Mouse (Mus musculus) liver (tissue): ENCODE data around the gene Inava.
A peak's percentile ranks its signal among the peaks of the same experiment; 100 is the strongest.

Experiments used
- DNase-seq: peaks from one replicate; pipeline ENCODE4 v3.0.0-alpha.2; 2020; ENCODE audit warnings: mixed read lengths

The Inava gene

DNA sequence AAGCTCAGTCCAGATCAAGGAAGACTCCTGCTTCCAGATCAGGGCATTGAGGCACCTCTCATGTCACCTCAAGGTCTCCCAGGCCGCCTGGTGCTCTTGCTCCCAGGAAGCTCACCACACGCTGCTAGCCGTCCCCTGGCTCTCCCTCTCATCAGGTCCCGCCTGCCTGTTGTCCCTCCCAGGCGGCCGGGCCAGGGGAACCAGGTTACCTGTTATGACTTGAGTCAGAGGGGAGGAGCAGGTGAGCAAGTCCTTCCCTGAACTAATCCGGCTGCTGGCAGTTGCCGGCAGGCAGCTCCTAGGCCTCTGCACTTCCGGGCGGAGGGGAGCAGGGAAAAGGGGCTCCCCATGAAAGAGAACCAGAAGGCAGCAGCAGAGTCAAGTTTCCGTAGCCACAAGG, 3.9 kb downstream of the Inava start:
- no peak for DNase-seq

DNA sequence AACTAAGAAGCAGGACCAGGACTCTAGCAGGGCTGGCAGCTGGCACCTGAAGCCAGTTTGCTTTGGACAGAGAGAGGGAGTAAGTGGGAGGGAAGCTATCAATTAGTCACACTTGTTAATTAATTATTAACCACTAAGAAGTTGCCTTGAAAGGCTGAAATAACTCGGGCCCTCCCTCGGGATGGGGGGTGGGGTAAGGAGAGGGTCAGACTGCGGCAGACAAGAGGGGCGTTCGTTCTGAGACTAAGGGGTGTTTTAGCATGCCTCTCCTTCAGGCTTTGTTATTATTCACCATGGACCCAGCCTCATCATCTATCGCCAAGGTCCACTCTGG, 5.1 kb downstream of the Inava start:
- no peak for DNase-seq

DNA sequence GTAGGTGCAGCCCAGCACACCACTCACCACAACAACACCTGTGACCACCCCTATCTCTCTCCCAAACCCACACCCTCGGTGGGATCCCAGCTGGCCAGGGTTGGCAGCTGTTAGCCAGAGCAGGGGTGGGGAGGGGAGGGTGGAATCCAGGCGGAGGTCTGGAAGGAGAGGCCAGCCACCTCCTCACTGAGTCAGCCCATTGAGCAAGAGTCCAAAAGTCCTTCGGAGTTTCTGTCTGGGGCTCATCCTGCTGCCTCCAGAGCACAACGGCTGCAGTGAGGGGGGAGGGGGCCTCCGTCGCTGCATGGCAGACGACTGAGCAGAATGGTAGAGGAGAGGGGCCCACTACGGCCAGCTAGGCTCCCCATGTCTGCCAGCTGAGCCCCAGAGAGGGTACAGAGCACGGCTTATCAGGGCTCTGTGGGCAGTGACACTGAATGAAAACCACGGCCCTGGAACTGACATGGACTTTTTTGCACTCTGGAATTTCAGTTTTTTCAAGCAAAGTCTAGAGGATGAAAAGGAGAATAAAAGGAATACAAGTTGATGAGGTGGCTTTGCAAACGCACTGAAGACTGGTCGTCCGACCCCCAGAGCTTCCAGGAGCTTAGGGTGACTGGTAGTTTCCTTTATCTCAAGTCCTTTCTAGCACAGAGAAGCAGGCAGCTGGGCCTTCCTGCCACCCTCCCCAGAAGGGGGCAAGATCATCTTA, 5.6 kb downstream of the Inava start:
- DNase-seq, result peak; percentile 47

DNA sequence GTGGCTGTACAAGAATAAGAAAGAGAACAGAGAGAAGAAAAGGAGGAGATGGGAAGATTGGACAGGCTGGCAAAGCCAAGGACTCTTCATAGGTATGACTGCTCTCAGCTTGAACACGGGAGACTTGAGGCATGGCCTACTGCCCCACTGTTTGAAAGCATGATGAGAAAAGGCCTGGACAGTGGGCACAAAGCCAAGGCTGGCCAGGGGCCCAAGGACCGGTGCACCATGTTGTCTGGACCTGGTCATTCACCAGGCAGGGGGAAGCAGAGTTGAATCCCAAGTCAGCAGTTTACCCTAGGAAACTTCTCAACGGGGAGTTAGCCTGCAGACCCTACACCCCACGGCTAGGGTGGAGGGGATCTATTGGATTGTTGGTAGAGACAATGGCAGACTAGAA, 6.2 kb downstream of the Inava start:
- DNase-seq, result no peak

DNA sequence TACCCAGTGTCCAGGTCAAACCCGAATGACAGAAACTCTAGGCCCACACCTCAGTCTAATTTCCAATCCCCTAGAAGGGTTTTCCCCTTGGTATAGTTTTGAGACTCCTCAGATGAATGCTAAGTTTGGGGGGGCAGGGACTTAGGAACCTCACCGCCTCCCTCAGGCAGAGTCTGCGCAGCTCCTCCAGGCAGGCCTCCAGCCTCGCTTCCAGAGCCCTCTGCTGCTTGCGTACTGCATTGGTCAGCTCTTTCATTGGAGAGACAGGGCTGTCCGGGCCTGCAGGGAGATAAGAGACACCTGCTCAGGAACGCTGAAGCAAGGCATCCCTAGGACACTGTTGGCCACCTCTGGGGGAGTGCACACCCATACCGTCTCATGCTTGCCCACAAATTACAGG, 7.4 kb downstream of the Inava start:
- DNase-seq, result no peak

DNA sequence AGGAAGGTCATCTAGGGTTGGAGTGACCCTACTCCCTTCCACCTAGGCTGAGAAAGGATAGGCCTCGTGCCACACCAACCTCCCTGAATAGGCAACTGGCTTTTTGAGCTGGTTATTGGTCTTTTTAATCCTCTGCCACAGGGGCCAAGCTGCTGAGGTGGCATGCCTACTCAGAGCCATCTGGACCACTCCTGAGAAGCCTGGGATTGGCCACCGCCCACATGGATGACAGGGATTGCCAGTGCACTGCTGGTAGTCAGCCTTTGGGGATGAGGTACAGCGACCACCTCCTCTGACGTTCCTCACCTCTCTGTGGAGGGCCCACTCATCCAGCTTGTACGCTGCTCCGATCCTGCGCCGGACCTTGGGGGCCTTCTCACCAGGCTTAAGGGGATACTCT, 8.2 kb downstream of the Inava start:
- DNase-seq, result no peak

DNA sequence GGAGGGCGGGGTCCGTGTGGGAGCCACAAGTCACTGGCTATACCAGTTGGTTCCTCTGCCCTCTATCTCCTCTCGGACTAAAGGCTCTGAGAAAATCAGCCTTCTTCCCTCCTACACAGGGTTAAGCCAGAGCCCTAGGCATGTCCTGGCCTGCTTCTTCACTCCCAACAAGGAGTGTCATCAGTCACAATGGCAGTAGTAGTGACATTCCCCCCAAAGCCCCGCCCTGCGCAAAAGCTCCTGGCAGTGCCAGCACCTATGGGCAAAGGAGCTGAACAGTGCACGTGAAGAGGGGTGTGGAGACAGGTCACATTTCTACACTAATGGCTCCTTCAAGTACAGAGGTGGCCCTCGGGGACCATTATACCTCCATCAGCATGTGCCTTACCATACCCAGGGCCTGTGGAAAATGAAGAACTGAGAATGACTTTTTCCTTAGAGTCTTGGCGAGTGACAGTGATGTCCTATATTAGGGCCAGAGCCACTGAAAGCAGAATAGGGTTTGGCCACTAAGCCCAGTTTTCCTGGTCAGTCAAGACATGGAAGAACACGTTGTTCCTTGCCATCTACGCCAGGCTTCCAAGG, 10.2 kb downstream of the Inava start:
- DNase-seq, result no peak

DNA sequence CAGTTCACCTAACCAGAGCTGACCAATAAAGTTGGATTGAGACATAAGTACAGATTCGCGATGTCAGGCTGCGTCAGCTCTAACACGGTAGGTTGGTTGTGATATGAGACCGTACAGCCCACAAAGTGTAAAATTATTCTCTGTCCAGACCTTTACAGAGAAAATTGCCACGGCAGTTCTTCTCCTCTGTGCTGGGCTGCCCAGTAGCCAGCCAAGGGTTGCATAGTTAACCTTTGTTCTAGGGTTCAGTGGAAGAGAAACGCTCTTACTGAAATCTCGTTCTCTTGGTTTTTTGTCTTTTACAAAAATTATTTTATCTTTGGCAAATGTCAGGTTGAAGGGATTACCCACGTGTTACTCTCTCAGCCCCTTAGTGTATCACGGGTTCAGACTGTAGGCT, 11.7 kb downstream of the Inava start:
- DNase-seq, result no peak

DNA sequence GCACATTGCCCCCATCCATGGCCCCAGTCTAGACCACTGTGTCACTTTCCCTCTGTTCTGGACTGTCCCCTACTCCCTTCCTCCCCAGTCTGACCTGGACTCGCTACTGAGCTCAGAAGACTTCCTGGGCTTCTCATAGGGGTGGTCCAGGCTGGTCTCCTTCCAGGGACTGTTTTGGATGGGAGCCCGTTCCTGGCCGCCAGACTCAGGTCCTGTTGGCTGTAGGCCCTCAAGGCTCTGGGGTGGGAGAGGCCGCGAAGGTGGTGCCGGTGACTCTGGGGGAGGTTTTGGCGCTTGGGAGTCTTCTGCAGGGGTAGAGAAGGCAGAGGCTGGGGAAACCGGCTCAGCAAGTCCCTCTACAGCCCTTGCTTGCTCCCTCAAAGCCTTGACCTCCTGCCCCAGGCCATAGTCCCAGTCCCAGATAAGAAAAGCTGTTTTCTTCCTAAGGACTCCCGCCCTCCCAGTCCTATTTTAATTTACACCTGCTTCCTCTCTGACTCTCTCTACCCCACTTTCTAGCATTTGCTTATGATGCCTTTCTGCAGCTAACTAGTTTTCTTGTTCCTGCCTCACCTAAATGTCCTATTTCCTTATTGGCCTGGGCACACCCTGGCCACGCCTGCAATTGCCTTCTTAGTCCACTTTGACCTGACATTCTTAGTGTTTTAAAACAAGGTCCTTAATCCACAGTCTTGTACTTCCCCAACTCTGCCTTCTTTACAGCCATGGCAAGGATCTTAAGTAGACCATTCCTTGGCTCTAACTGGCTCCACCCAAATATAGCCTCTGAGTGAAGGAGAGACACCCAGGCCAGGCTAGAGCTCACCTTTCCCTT, 13.8 kb downstream of the Inava start:
- no peak for DNase-seq

DNA sequence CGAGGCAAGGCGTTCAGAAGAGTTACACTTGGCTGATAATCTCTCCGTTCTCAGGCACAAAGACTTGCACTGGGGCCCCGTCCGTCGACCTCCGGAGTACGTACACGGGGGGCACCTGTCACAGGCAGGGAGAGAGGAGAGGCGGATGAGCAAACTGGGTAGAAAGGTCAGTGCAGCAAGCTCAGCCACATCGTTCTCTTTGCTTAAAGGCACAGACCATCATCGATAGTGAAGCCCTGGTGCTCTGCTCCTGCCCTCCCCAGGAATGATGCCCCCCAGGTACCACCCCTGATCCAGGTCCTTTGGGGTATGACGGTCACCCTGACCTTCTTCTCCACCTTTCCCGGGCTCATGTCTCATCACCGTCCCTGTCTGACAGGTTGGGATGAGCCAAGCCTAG, 19.8 kb downstream of the Inava start:
- no peak for DNase-seq

DNA sequence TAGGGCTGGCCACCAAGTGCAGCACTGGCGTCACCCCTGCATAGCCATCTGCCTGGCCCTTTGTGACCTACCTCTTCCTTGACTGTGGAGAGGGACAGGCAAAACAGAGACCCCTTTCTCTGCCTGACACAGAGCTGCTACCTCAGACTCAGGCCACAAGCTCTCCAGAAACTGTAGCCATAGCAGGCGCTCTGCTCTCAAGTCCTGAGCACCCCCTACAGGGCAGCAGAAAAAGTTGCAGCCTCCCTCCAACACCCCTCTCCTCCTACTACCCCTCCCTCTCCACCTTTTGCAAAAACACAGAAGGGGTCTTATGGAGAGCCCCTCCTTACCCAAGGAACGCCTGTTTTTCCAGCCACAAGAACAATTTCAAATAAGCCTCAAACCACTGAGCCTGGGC, 21.3 kb downstream of the Inava start, which contains the start of gene Mroh3:
Gene Mroh3 (minus strand): TSS at position 26 of the 400 bp plus-strand sequence.
- DNase-seq, result peak; percentile 38

DNA sequence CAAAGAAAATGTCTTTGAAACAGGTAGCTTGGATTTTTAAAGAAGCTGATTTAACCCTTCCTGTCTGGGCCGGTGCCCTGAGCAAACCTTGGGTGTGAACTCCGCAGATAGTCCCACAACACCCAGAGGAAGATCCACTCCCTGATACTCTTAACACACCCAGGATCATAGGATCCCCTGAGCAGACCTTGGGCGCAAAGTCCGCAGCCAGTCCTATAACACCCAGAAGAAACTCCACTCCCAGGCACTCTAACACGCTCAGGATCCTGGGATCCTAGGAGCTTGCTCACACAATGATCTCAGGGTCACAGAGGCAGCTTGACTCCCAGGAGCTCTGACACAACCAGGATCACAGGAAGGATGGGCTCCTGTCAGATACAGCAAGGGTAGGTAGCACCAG, 44.0 kb downstream of the Inava start:
- no peak for DNase-seq

DNA sequence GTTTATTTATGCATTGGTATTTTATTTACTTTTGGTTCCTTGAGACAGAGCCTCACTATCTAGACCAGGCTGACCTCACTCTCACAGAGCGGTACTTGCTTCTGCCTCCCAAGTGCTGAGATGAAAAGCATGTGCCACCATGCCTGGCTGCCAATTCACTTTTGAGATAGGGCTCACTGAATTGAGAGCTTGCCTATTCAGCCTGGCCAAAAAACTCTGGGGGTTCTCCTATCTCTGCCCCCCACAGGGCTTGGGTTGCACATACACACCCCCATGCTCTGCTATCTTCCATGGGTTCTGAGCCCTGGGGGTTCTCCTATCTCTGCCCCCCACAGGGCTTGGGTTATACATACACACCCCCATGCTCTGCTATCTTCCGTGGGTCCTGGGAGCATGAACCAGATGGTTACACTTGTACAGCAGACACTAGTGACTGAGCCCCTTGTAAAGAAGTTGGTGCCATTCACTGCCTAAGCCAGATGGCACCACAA, 54.5 kb downstream of the Inava start:
- peak; percentile 65 for DNase-seq

DNA sequence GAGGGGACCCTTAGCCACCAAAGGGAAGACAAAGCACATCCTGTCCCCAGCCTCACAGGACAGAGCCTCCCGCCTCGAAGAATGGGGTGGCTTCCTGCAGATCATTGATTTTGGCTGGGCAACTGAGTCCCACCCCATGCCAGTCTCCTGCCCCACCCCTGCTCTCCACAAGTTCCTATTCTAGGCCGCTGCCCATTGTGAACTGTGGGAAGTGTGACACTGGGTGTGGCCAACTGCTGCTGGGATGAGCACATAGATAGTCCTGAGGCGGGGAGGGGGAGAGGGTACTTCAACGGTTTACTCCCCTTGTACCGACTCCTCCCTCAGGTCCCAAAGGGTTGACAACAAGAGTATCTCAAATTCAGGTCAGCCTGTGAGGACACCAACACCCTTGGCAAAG, 55.3 kb downstream of the Inava start:
- peak; percentile 78 for DNase-seq

DNA sequence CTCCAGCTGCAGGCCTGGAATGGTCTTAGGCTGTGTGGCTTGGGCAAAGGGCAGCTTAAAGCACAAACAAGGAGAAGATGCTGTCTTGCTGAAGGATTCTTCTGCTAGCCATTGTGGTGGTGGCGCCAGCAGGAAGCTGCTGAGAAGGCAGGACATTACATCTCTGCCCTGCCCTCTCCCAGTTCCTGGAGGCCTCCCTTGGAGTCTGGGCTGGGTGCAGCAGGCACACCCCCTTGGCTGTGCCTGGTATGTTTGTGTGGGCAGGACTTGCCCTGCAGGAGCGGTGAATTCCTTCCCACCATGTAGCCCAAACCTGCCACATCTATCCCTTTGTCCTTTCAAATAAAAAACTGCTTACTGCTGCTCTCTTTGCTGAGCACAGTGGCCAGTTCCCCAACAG, 57.0 kb downstream of the Inava start:
- DNase-seq, result no peak

DNA sequence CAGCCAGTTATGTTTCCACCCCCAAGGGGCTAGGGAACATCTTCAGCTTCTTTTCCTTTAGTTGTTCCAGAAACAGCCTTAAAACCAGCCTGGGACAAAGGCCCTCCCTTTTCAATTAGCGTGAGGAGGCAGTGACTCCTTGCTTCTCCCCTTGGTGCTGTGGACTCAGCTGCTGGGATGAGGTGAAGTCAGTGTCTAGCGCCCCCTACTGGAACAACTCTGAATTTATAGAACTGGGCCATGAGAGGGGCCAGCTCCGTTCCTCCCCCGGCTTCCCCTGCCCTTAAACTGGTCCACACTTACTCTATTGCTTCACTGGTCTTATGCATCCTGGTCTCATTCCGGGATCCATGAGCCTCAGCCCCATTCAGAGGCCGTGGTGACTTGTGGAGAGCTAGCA, 58.9 kb downstream of the Inava start:
- peak; percentile 64 for DNase-seq

DNA sequence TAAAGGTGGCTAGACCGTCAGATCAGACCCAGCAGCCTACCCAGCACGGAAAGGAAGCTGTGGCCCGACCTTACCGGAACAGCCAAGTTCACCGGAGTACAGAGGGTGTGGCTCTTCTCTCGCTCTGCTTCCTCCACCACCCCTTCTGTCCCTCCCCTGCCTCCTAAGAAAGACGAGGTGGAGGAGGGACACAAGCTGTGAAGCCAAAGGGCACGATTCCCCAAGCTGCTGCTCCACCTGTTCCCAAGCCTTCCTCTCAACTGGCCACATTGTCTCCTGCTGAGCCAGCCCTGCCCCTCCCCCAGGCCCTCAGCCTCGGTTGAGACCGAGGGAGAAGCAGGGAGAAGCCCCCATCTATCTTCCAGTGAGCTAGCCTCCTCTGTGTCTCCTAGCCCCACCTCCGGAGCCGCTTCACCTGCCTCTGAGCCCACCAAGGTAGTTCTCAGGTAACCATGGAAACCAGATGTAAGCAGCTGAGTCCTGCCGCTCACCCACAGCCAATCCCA, 59.9 kb downstream of the Inava start:
- peak; percentile 52 for DNase-seq

DNA sequence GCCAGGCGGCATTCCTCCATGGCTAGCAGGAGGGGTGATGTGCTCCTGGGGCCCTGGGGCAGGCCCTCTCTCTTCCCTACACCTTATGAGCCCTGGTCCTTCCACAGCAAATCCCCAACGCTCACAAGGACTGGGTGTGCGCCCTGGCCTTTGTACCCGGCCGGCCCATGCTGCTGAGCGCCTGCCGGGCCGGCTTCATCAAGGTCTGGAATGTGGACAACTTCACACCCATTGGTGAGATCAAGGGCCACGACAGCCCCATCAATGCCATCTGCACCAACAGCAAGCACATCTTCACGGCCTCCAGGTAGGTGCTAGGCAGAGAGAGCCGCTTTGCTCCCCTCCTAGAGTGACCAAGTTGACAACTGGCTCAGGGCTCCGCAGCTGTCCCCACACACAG, 61.4 kb downstream of the Inava start:
- no peak for DNase-seq

DNA sequence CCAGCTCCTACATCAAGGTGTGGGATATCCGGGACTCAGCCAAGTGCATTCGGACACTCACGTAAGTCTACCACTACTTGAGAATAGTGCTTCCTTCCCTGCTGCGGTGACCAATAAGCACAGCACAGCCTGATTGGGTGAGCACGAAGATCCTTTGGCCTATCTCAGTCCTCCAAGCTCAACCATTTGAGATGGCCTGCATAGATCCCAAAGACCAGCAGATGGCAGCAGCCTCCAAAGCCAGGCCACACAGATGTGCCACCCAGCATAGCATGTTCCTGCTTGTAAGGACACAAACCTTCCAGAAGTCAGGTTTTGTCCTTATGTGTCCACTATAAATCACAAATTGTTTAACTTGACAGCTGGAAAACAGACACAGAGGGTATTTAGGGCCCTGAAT, 64.0 kb downstream of the Inava start:
- DNase-seq, result peak; percentile 77

DNA sequence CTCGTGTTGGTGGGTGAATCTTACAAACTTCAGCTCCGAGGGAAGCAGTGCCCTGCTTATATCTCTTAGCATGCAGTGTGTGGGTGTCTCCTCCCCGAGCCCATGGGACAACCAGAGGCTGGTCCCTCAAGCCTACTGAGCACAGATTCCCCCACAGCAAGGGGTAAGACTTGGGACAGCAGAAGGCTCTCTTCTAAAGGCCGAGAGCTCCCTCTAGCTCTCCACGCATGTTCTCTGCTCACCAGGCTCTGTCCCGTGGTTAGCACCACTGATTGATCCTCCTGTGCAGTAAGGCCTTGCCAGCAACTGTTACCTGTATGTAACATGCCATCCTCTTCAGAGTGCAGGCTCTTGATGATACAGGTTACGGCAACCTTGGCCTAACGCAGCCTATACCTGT, 66.4 kb downstream of the Inava start:
- no peak for DNase-seq

DNA sequence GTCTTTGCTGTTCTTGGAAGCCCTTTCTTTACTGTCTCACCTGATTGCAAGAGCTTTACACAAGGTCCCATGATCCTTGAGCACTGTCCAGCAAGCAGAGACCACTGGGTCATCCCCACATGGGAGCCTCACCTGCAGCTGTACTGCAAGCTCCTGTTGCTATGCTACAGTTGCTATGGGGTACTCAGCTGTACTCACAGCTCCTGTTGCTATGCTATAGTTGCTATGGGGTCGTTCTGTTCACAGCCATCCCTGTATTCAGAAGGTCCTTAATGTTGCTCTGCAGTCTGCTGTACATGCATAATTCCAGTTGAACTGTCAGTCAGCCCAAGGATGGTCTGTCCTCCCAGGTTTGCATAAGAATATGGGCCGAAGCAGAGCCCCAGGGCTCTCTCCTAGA, 68.6 kb downstream of the Inava start:
- no peak for DNase-seq
